Mouse (Mus musculus) right cerebral cortex, postnatal 4 days (tissue): ENCODE results near the gene Slc30a2.
"Not testable (repeated sequence)": the region's sequence is repeated elsewhere in the genome, so short reads cannot be mapped to it uniquely, and the experiment has no call there.

ENCODE experiments used
- DNase-seq: peaks from one replicate; pipeline ENCODE4 v3.0.0-alpha.2; 2022

Gene Slc30a2

DNA sequence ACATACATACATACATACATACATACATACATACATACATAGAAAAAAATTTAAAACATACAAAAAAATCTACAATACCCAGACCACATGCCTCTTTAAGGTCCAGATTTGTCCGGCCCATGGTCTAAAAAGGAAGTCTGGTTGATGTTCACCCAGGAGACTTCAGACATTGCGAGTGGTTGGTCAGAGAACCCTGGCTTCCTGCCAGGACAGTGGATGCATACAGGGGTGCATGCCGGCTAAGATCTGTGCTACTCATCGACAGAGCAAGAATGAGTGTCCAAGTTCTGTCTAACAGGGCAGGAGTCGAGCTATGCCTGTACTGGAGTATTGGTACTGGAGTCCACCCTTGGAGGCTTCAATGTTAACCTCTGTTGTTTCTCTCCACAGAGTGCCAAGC, 18.3 kb upstream of the Slc30a2 start:
- DNase-seq = no peak

GRCm38 (mm10) chr4:134326859-134327530, 16.0 kb upstream of the Slc30a2 start:
- no peak for DNase-seq

DNA sequence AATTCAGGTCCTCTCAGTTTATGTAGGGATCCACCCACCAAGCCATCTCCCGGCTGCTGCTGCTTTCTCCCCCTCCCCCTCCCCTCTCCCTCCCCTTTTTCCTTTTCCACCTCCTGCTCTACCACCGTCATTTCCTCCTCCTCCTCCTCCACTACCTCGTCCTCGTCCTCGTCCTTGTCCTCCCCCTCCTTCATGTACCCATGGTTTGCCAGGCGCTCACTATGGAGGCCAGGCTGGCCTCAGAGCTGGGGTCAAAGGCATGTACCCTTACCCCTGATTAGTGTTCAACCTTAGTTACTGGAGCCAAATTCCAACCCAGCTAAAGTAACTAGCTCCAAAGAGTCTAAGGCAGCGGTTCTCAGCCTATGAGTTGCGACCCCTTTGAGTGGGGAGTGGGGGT, 14.8 kb upstream of the Slc30a2 start:
- no peak for DNase-seq

DNA sequence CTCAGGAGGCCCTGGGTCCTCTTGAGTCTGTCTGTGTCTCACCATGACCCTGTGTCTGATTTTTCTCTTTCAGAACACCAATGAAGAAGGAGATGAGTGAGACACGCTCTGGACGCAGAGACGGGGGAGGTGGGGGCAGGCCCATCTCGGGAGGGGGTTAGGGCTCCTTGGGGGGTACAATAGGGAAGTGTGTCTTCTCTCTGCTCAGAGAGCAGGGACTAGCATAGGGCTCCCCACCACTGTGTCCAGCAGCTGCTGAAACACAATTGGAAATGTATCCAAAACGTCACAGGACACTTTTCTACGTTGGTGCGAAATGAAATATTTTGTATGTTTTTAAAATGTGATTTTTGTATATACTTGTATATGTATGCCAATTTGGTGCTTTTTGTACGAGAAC, 14.1 kb upstream of the Slc30a2 start:
- DNase-seq = no peak

- no peak for DNase-seq
Measured at GRCm38 (mm10) chr4:134330281-134330680, 12.7 kb upstream of the Slc30a2 start.

DNA sequence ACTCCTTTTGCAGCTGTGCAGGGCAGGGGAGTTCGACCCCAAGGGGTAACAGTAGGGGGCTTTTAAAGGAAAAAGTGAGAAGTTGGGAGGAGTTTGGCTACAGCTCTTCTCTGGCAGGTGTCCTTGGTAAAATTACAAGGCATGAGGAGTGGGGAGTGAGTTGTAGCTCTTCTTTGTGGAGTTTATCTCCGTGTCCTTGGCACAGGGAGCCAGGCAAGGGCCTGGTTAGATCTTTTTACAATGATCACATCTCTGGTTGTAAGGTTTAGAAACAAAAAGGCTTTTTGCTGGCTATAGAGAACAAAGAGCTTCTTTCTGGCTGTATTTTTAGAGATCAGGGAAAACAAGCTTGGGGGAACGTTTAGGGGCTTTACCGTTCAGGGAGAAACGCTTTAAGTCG, 1.8 kb upstream of the Slc30a2 start:
- DNase-seq = not testable (repeated sequence)

DNA sequence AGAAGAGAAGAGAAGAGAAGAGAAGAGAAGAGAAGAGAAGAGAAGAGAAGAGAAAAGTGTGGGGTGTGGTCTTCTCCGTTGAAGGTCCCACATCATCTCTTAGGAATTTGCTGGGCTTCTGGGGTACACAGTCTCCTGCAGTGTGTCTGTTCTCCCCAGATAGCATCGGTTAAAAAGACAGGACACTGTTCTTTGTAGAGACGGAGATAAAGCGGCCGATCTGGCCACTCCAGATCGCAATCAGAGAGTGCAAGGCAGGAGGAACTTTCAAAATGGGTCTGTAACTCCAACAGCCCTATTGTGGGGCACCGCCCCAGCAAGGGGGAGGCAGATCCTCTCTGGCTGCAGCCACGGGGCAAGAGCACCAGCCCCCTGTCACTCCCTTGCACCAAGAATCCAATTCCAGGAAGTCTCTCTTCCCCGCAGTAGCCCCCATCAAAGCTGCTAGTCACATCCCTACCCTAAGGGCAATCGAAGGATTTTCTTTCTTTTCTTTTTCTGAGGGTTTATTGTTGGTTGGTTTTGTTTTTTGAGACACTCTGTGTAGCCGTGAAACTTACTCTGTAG, 685 bp upstream of the Slc30a2 start:
- no peak for DNase-seq

- DNase-seq = no peak
Measured at GRCm38 (mm10) chr4:134344620-134345019, 1.6 kb downstream of the Slc30a2 start.

- DNase-seq = no peak
Measured at GRCm38 (mm10) chr4:134345802-134346201, 2.8 kb downstream of the Slc30a2 start.

- no peak for DNase-seq
Measured at GRCm38 (mm10) chr4:134348078-134348477, 5.1 kb downstream of the Slc30a2 start.

GRCm38 (mm10) chr4:134348545-134348944, 5.6 kb downstream of the Slc30a2 start:
- DNase-seq = no peak

DNA sequence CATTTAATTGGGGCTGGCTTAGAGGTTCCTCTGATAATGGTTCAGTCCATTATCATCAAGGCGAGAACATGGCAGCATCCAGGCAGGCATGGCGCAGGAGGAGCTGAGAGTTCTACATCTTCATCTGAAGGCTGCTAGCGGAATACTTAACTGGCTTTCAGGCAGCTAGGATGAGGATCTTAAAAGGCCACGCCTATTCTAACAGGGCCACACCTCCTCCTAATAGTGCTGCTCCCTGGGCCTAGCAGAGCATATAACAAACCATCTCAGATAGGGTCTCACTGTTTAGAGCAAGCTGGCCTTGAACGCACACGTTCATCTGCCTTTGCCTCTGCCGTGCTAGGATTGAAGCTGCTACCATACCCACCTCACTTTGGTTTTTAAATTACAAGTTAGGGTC, 6.8 kb downstream of the Slc30a2 start:
- DNase-seq = no peak

- DNase-seq = no peak
Measured at GRCm38 (mm10) chr4:134350641-134351040, 7.7 kb downstream of the Slc30a2 start.

DNA sequence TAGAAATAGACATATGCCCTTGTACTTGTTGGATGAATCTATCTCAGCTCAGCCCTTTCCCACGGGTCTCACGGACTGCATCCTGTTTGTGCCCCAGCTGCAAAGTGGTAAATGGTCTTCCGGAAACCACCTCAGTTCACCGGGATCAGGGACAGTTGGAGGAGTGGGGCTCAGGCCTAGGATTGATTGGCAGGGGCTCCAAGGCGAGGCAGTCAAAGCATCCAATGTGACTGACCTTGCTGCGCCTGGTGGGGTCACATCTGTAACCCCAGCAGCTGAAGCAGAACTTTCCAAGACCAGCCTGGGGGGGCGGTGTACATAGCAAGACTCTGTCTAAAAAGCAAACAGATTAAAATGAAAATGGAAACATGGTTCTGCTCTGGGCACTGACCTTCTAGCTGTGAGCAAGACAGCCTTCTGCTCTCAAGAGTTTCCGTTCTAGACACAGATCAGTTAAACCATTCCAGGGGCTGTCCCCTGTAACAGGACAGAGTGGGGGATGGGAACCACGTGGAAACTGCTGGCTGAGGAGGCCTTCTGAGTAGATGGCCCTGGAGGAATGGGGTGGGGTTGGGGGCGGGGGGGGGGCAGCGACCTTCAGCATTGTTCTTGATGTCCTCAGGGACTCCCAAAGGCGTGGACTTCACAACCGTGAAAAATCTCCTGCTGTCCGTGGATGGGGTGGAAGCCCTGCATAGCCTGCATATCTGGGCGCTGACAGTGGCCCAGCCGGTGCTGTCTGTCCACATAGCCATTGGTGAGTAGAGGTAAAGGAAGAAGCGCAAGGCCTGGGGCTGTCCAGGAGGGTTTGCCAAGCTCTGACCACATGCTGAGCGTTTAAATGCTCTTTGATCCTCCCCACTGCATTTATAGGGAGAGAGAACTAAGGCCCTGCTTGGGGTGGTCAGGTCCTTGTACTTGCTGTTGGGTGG, 8.6 kb downstream of the Slc30a2 start:
- DNase-seq = no peak

- DNase-seq = no peak
Measured at GRCm38 (mm10) chr4:134352261-134352707, 9.3 kb downstream of the Slc30a2 start.

DNA sequence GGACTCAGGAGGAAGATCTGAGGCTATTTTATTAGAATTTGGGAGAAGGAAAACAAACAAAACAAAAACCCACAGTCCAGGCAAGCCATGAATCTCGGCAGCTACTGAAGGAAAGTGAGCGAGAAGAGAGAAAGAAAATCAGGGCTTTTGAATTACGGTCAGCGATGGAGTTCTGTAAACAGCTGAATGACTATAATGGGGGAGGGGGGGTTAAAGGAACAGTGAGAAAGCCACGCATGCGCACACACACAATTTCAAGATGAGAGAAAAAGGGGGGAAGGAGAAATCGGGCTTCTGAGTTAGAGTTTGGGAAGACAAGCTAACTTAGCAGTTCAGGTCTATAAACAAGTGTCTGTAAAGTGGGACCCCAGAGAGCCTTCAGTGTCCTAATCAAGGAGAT, 9.9 kb downstream of the Slc30a2 start:
- no peak for DNase-seq

- no peak for DNase-seq
Measured at GRCm38 (mm10) chr4:134353527-134354409, 10.8 kb downstream of the Slc30a2 start.

DNA sequence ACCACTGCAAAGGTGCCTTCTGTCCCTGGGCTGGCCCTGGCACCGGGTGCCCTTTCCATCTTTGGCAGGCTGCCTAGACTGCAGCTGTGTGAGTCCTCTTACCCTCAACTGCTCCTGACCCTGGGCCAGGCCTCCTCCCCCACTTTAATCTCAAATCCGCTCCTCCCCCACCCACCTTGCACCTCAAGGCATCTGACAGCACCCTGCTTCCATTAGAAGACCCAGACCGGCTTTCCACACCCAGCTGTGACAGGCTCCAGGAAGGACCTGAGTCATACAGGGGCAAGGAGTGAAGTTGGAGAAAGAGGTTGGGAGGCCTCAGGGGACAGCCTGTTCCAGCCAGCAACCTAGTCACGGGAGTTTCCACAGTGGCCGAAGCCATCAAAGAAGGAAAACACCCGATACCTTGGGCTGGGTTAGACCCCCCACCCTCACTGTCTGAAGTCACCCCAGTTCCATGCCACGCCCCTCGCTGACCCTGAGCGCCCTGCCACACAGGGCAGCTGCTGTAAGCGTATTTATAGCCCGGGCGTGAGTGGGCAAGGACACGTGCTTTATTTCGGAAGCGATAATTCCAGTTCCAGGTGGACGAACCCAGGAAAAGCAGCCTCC, 13.0 kb downstream of the Slc30a2 start:
- no peak for DNase-seq

DNA sequence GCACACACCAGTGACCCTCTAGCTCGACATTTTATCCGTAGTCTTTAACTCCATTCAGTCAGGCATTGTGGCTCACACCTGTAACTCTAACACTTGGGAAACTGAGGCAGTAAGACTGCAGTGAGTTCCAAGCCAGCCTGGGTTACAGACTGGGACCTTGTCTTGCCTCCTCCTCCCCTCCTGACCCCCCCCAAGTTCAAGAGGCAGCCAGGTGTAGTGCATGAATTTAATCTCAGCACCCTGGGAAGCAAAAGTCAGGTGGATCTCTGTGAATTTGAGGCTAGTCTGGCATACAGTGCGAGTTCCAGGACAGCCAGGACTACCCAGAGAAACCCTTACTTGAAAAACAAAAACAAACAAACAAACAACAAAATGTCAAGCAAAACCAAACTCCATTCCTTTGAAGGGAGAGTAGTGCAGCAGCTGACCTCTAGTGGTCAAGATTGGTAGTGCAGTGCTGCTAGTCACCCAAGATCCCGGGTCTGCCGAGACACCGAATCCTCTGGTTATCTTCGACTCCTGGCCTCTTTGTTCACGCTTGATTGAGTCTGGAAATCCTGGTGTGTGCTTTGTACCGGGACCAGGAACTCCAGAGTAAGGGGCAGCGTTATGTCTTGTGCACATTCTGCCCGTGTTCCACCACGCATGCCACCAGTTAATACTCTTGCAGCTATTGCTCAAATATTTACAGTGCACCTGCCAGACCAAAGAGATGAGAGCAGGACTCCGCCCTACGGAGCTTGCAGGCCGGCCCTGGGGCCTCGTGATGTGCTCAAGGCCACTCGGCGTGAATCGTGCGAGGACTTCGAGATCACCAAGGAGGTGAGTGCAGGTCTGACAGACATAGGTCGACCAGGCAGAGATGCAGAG, 13.8 kb downstream of the Slc30a2 start:
- DNase-seq = peak; percentile 89

DNA sequence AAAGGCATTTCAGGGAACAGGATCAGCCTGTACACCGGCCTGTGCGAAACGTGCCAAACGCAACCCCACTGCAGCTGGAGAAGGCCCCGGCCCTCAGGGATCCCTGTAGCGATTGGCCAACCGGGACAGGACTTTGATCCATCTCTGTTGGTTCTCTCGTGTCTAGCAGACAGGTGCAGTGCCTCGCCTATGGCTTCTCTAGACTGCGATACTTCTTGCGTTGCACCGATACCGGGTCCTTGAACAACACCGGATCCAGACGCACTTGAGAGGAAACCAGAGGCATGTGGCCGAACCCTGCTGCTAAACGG, 14.4 kb downstream of the Slc30a2 start:
- DNase-seq = no peak

DNA sequence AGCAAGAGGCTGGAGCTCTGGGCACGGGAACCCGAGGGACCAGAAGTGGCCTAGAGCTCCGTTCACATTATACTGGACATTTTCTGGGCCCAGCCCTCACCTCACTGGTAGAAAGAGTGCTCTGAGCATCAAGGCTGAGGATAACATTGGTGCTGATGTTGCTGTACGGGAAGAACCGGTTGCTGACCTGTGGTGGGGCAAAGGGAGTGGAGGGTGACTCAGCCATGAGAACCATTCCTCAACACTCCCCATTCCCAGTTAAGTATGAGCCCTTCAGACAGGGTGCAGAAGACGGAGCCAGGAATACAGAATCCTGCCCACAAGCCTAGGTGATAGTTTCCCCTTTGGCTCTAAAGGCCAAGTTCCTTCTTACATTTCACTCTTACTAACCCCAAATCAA, 16.7 kb downstream of the Slc30a2 start:
- DNase-seq = no peak

- no peak for DNase-seq
Measured at GRCm38 (mm10) chr4:134361215-134361614, 18.2 kb downstream of the Slc30a2 start.
